In genomic region chr16:44357571-44358268, GRCm38 (mm10) we compare ENCODE assay signal across 9 mouse cellular contexts. TPM values are rescaled to one million over a fixed set of nuclear protein-coding genes. Genes with fewer than 3 reads are reported as not detected.
DNase-seq lines count a peak whose midpoint lies in the region; ATAC-seq and TF ChIP-seq lines count a peak whose summit lies in the region.
"Had no signal": no experiment of that assay in that cellular context is flagged by ENCODE, and none has a peak within 500 bp of the region (broad histone marks: within the 10 kb centered on the region; RNA-seq: fewer than 3 reads in every experiment).

No protein-coding gene starts in this region.

- no peaks in the 10 kb centered on the region for H3K9me3 ChIP-seq in embryonic facial prominence, embryonic 11.5 days (replicated peaks; ENCODE audit: control insufficient read depth, low read length)
- H3K9me3 ChIP-seq in embryonic facial prominence, embryonic 10.5 days: no peaks in the 10 kb centered on the region
- H3K9me3 ChIP-seq in lung, postnatal 0 days (ENCODE audit: low read length): no peaks in the 10 kb centered on the region

- H3K27ac ChIP-seq in embryonic facial prominence, embryonic 11.5 days (replicated peaks; ENCODE audit: low read depth, low read length): no peak overlapping the region
- H3K27ac ChIP-seq in embryonic facial prominence, embryonic 10.5 days (replicated peaks): no peak overlapping the region
- no peak overlapping the region for H3K27ac ChIP-seq in lung, postnatal 0 days (ENCODE audit: low read length)

- DNase-seq in embryonic facial prominence, embryonic 11.5 days (ENCODE audit: low spot score): no peak
- DNase-seq in embryonic facial prominence, embryonic 10.5 days (ENCODE audit: low spot score): no peak
- DNase-seq in c-Kit-positive CD71-positive TER-119-negative erythroid progenitor cells, embryonic 14.5 days (ENCODE audit: low read depth): peak; percentile 74
- DNase-seq in lung, postnatal 0 days (ENCODE audit: low spot score): peak; percentile 84
- peak; percentile 72 to 73 for DNase-seq in thymus, postnatal 10 days (ENCODE audit: low spot score in 2 of 2)
- no peak for DNase-seq in left cerebral cortex, adult 9 months (ENCODE audit: low spot score in 2 of 2)
- DNase-seq in cerebellum, adult 11-12 months: no peak

- ATAC-seq in embryonic facial prominence, embryonic 11.5 days (replicated peaks; ENCODE audit: insufficient number of reproducible peaks, low FRiP score, low TSS enrichment, low read depth): 0 out of 2 replicates have a peak, but pooled peaks have one; percentile 29
- ATAC-seq in inflammation-experienced regulatory T-cells, adult 6 months: peak; percentile 90
- ATAC-seq in lung, postnatal 0 days: peak; percentile 96

- H3K4me2 ChIP-seq in embryonic facial prominence, embryonic 11.5 days (ENCODE audit: low read depth, low read length): no peak overlapping the region
- H3K4me2 ChIP-seq in lung, postnatal 0 days (replicated peaks; ENCODE audit: low read depth, low read length): no peak overlapping the region

- TF ChIP-seq CTCF in lung, postnatal 0 days (IDR thresholded peaks at IDR 0.05): no peak

- no peaks in the 10 kb centered on the region for H3K36me3 ChIP-seq in embryonic facial prominence, embryonic 11.5 days (replicated peaks; ENCODE audit: control insufficient read depth, insufficient read depth, low read depth, low read length)
- peaks cover 39% of the 10 kb centered on the region for H3K36me3 ChIP-seq in embryonic facial prominence, embryonic 10.5 days (replicated peaks)
- no peaks in the 10 kb centered on the region for H3K36me3 ChIP-seq in lung, postnatal 0 days (ENCODE audit: insufficient read depth, low read length)

- H3K4me1 ChIP-seq in embryonic facial prominence, embryonic 11.5 days (ENCODE audit: control insufficient read depth, insufficient read depth, low read length): no peaks in the 10 kb centered on the region
- no peaks in the 10 kb centered on the region for H3K4me1 ChIP-seq in embryonic facial prominence, embryonic 10.5 days
- no peaks in the 10 kb centered on the region for H3K4me1 ChIP-seq in lung, postnatal 0 days (ENCODE audit: insufficient read depth, low read depth, low read length)

- TF ChIP-seq EP300 in lung, postnatal 0 days (IDR thresholded peaks at IDR 0.05): peak; percentile 67

- WGBS in embryonic facial prominence, embryonic 11.5 days: 79% methylated on average over 4 of the region's 4 CpGs
- 79% methylated on average over 4 of the region's 4 CpGs for WGBS in embryonic facial prominence, embryonic 10.5 days
- WGBS in lung, postnatal 0 days: 73% methylated on average over 4 of the region's 4 CpGs

- H3K9ac ChIP-seq in embryonic facial prominence, embryonic 11.5 days (replicated peaks; ENCODE audit: low read length): no peak overlapping the region
- H3K9ac ChIP-seq in lung, postnatal 0 days (replicated peaks; ENCODE audit: low read depth): no peak overlapping the region

- H3K27me3 ChIP-seq in embryonic facial prominence, embryonic 11.5 days (ENCODE audit: control insufficient read depth, insufficient read depth, low read length): no peaks in the 10 kb centered on the region
- no peaks in the 10 kb centered on the region for H3K27me3 ChIP-seq in embryonic facial prominence, embryonic 10.5 days (replicated peaks; ENCODE audit: low read depth, poor library complexity, severe bottlenecking)
- no peaks in the 10 kb centered on the region for H3K27me3 ChIP-seq in lung, postnatal 0 days (replicated peaks; ENCODE audit: insufficient read depth, low read length)

- H3K4me3 ChIP-seq in embryonic facial prominence, embryonic 11.5 days (ENCODE audit: low read depth, low read length): no peak overlapping the region
- H3K4me3 ChIP-seq in embryonic facial prominence, embryonic 10.5 days: no peak overlapping the region
- H3K4me3 ChIP-seq in lung, postnatal 0 days (ENCODE audit: low read depth, low read length): no peak overlapping the region

RNA-seq across cellular contexts. Expression of gene Spice1, which starts 10.8 kb away (rescaled TPM):
- polyA plus RNA-seq in embryonic facial prominence, embryonic 11.5 days (2014; fragmentation: Nextera tagmentation; extraction: Ambion mirVana): 32.4 and 34.8 TPM in 2 replicates
- polyA plus RNA-seq in embryonic facial prominence, embryonic 10.5 days (2016; fragmentation: Nextera tagmentation; extraction: Ambion mirVana): 33.9 and 34.5 TPM in 2 replicates
- 10 to 100 TPM; 22.2 to 25.8 (median 25.3) TPM for polyA plus RNA-seq in inflammation-experienced regulatory T-cells, adult 6 months (2017; shearing (Covaris generic))
- polyA plus RNA-seq in lung, postnatal 0 days (2015; fragmentation: Nextera tagmentation; extraction: Ambion mirVana): 15.4 and 17.5 TPM in 2 replicates

RNA-seq across cellular contexts. Expression of gene Sidt1, which starts 24.7 kb away (rescaled TPM):
- 0.42 and 0.89 TPM in 2 replicates for polyA plus RNA-seq in embryonic facial prominence, embryonic 11.5 days (2014; fragmentation: Nextera tagmentation; extraction: Ambion mirVana)
- 0.21 and 0.29 TPM in 2 replicates for polyA plus RNA-seq in embryonic facial prominence, embryonic 10.5 days (2016; fragmentation: Nextera tagmentation; extraction: Ambion mirVana)
- polyA plus RNA-seq in inflammation-experienced regulatory T-cells, adult 6 months (2017; shearing (Covaris generic)): 10 to 100 TPM; 26.2 to 29.9 (median 29.5) TPM
- polyA plus RNA-seq in lung, postnatal 0 days (2015; fragmentation: Nextera tagmentation; extraction: Ambion mirVana): 0.53 and 0.98 TPM in 2 replicates

RNA-seq across cellular contexts. Expression of gene Cfap44, which starts 36.9 kb away (rescaled TPM):
- polyA plus RNA-seq in embryonic facial prominence, embryonic 11.5 days (2014; fragmentation: Nextera tagmentation; extraction: Ambion mirVana): 0.50 and 0.63 TPM in 2 replicates
- 0.76 and 0.84 TPM in 2 replicates for polyA plus RNA-seq in embryonic facial prominence, embryonic 10.5 days (2016; fragmentation: Nextera tagmentation; extraction: Ambion mirVana)
- not detected for polyA plus RNA-seq in inflammation-experienced regulatory T-cells, adult 6 months (2017; shearing (Covaris generic))
- 4.7 and 6.8 TPM in 2 replicates for polyA plus RNA-seq in lung, postnatal 0 days (2015; fragmentation: Nextera tagmentation; extraction: Ambion mirVana)
- polyA plus RNA-seq: liver, adult 2 months had no signal

Comparison
In these comparisons a context has a peak if more than half of its experiments do, and no peak if none do; other contexts are left out.
1. ATAC-seq: peak in every context shown above with its lines; median percentile 96 in lung, postnatal 0 days; 90 in inflammation-experienced regulatory T-cells, adult 6 months; 29 in embryonic facial prominence, embryonic 11.5 days.
2. DNase-seq: peak in c-Kit-positive CD71-positive TER-119-negative erythroid progenitor cells, embryonic 14.5 days (single experiment), lung, postnatal 0 days (single experiment) and thymus, postnatal 10 days (2 of 2); none in embryonic facial prominence, embryonic 11.5 days (single experiment), embryonic facial prominence, embryonic 10.5 days (single experiment), left cerebral cortex, adult 9 months (0 of 2) and cerebellum, adult 11-12 months (single experiment).
3. RNA of gene Sidt1, which starts 24.7 kb away (polyA plus RNA-seq): 26.2 to 29.9 TPM in inflammation-experienced regulatory T-cells, adult 6 months; 0.53 to 0.98 TPM in lung, postnatal 0 days, 0.42 to 0.89 TPM in embryonic facial prominence, embryonic 11.5 days and 0.21 to 0.29 TPM in embryonic facial prominence, embryonic 10.5 days; every median in the first group is over 10 times any median in the second.